7 mouse cellular contexts compared by ENCODE assay signal in the genomic region with DNA sequence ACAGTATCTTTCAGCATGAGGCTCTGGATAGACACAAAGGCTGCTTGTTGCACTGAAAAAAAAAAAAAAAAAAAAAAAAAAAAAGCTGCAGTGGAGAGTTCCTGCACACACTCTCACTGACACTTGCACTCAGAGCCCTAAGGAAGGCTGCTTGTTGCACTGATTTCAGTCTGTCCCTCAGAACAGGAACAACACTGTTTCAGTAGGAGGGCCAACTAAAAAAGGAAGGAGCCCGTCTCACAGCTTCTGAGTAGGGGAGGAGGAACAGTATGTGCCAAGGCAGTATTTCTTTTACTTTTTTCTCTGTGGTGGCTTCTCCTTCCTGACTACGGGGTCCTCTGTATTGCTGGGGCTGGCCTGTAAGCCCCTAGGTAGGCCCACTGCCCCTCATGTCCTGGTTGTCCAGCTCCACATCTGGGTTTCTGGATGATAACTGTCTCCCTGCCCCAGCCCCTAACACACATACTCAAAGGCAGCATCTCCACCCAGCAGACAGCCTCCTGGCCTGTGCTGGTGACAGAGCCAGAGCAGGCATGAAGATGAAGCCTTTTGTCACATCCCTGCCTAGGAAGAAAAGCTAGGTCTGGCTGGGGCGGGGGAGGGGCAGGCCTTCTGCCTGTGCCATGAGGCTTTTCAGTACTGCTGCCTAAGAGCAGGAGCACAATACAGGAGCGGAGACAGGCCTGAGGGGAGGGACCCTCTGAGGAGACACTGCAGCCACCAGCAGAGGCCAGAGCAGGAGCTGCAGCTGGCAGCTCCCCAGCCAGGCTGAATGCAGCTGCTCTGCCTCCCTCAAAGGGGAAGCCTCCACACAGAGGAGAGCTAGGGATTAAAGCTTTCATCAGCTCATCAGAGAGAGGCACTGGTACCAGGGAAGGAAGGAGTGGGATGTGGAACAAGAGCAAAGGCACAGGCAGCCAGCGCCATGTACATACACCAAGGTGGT.
DNase-seq lines count a peak whose midpoint lies in the region; ATAC-seq lines count a peak whose summit lies in the region.
"Not testable (repeated sequence)": the region's sequence is repeated elsewhere in the genome, so short reads cannot be mapped to it uniquely, and the experiment has no call there.

No protein-coding gene starts in this region.

- not testable (repeated sequence) for H3K9ac ChIP-seq in forebrain, embryonic 15.5 days (replicated peaks); liver, embryonic 12.5 days; neural tube, embryonic 15.5 days (replicated peaks)

- not testable (repeated sequence) for H3K36me3 ChIP-seq in forebrain, embryonic 15.5 days; hindbrain, embryonic 10.5 days; liver, embryonic 12.5 days; neural tube, embryonic 15.5 days

- H3K4me2 ChIP-seq in forebrain, embryonic 15.5 days (replicated peaks); liver, embryonic 12.5 days; neural tube, embryonic 15.5 days: not testable (repeated sequence)

- H3K9me3 ChIP-seq in forebrain, embryonic 15.5 days; hindbrain, embryonic 10.5 days; liver, embryonic 12.5 days (replicated peaks); neural tube, embryonic 15.5 days (replicated peaks): not testable (repeated sequence)

- 6% methylated on average over 4 of the region's 5 CpGs for WGBS in forebrain, embryonic 15.5 days
- WGBS in hindbrain, embryonic 10.5 days, result 18% methylated on average over 4 of the region's 5 CpGs
- WGBS in liver, embryonic 12.5 days (ENCODE audit: insufficient replicate concordance), result 38% methylated on average over 4 of the region's 5 CpGs
- 24% methylated on average over 5 of the region's 5 CpGs for WGBS in neural tube, embryonic 15.5 days

- peak; percentile 72 for ATAC-seq in common myeloid progenitor, adult 5-6 weeks (replicated peaks; ENCODE audit: low read depth, poor library complexity, severe bottlenecking)
- ATAC-seq in forebrain, embryonic 15.5 days (replicated peaks), result peak; percentile 93
- ATAC-seq in liver, embryonic 12.5 days, result peak; percentile 50
- peak; percentile 18; the same call in 1 of the 2 replicates for ATAC-seq in megakaryocyte-erythroid progenitor cell, adult 5-6 weeks (replicated peaks; ENCODE audit: low FRiP score, low TSS enrichment, poor library complexity, severe bottlenecking)
- ATAC-seq in neural tube, embryonic 15.5 days (ENCODE audit: low FRiP score), result peak; percentile 89

- peaks cover 20% of the 10 kb centered on the region for H3K4me1 ChIP-seq in forebrain, embryonic 15.5 days
- H3K4me1 ChIP-seq in hindbrain, embryonic 10.5 days (replicated peaks), result peaks cover 33% of the 10 kb centered on the region
- H3K4me1 ChIP-seq in liver, embryonic 12.5 days, result peaks cover 15% of the 10 kb centered on the region; the same call in 1 of the 2 replicates
- not testable (repeated sequence) for H3K4me1 ChIP-seq in neural tube, embryonic 15.5 days

- not testable (repeated sequence) for H3K27me3 ChIP-seq in forebrain, embryonic 15.5 days; hindbrain, embryonic 10.5 days (ENCODE audit: insufficient read depth, poor library complexity, severe bottlenecking); liver, embryonic 12.5 days (replicated peaks); neural tube, embryonic 15.5 days (replicated peaks)

- peak; percentile 61 for DNase-seq in hindbrain, embryonic 10.5 days (ENCODE audit: low spot score)
- peak; percentile 15 to 21 for DNase-seq in kidney, postnatal 4 days

- peak overlapping the region; percentile 80 for H3K27ac ChIP-seq in forebrain, embryonic 15.5 days (replicated peaks)
- peak overlapping the region; percentile 86 for H3K27ac ChIP-seq in hindbrain, embryonic 10.5 days
- not testable (repeated sequence) for H3K27ac ChIP-seq in liver, embryonic 12.5 days
- 0 out of 2 replicates have a peak overlapping the region, but pooled peaks have one; percentile 56 for H3K27ac ChIP-seq in neural tube, embryonic 15.5 days (replicated peaks)

- not testable (repeated sequence) for H3K4me3 ChIP-seq in forebrain, embryonic 15.5 days; hindbrain, embryonic 10.5 days; liver, embryonic 12.5 days; neural tube, embryonic 15.5 days (replicated peaks)

Comparison
In these comparisons a context has a peak if more than half of its experiments do, and no peak if none do; other contexts are left out.
1. ATAC-seq: peak in every context shown above with its lines; median percentile 93 in forebrain, embryonic 15.5 days; 89 in neural tube, embryonic 15.5 days; 72 in common myeloid progenitor, adult 5-6 weeks; 50 in liver, embryonic 12.5 days; 18 in megakaryocyte-erythroid progenitor cell, adult 5-6 weeks.